Mouse (Mus musculus): ENCODE measurements around the gene Timm29.

Gene Timm29

DNA sequence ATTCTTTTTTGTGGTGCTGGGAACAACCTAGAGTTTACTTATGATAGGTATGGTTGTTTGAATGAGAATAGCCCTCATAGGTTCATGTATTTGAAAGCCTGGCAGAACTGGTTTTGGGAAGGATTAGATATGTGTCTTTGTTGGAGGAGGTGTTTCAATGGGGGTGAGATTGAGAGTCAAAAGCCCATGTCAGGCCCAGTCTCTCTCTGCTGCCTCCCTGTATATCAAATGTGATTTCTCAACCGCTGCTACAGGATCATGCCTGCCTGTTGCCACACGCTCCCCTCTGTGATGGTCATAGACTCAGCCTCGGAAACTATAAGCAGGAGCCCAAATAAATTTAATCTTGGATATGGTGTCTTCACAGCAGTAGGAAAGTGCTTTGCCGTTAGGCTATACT is 27.7 kb downstream of the Timm29 start:
- DNase-seq, result no peak

DNA sequence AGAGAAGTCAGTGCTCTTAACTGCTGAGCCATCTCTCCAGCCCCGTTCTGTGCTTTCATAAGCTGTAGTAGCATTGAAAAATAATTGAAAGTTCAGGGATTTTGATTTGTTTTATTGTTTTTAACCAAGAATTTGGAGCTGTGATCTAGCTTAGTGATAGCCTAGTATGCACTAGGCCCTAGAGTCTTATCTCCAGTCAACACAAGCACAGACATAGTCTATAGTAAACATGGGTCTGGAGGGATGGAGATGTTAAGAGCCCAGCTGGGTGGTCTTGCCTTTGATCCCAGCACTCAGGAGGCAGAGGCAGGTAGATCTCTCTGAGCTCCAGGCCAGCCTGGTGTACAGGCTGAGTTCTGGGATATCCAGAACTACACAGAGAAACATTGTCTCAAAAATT is 30.2 kb downstream of the Timm29 start:
- no peak for DNase-seq

GRCm38 (mm10) chr9:21625342-21626339 is 33.1 kb downstream of the Timm29 start:
- DNase-seq, result peak; percentile 87

DNA sequence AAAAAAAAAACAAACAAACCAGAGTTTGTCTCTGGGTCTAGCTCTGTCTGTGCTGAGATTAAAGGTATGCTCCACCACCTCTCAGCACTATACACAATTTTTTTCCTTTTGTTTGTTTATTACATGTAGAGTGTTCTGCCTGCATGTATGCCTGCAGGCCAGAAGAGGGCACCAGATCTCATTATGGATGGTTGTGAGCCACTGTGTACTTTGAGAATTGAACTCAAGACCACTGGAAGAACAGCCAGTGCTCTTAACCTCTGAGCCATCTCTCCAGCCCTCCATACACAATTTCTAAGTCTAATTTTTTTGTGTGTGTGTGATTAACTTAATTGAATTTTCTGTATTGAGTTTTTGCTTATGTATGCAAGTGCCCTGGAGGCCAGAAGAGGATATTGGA is 34.0 kb downstream of the Timm29 start:
- DNase-seq, result no peak

DNA sequence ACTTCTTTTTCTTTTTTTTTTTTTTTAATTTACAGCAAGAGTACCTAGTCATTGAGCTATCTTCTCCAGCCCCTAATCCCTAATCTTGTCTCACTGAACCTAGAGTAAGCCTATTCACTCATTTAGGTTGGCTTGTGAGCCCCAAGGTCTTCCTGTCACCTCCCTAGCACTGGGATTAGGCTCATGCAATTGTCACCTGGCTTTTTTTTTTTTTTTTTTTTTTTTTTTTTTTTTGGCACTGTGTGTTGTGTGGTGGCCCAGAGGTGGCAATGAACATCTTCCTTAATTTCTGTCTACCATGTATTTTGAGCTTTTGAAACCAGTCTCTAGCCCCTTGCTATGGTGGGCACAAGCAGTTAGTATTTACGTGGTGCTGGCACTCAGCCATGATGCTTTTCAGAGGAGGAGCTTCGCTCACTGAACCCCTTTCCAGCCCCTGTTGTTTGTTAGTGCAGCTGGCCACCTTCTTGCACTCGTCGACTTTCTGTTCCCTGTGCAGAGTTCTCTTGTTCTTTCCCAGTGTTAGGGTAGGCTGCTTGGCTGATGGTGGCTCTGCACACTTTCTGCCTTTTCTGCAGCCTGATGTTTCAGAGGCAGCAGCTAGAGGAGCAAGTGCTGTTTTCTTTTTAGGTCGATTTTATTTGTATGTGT is 34.7 kb downstream of the Timm29 start:
- peak; percentile 87 for DNase-seq

- no peak for DNase-seq
These were observed 38.2 kb downstream of the Timm29 start for GRCm38 (mm10) chr9:21630673-21631072.

- DNase-seq, result no peak
These were observed 40.6 kb downstream of the Timm29 start for GRCm38 (mm10) chr9:21633106-21633505.

- no peak for DNase-seq
These were observed 43.1 kb downstream of the Timm29 start for GRCm38 (mm10) chr9:21635639-21636038.

GRCm38 (mm10) chr9:21639031-21639430 is 46.5 kb downstream of the Timm29 start:
- no peak for DNase-seq
